Mouse (Mus musculus): ENCODE measurements around the gene Yipf1. TPM values are rescaled to one million over a fixed set of nuclear protein-coding genes. Genes with fewer than 3 reads are reported as not detected.

The Yipf1 gene
- polyA plus RNA-seq, 1 experiment from 2014 or later: 52.2 TPM

DNA sequence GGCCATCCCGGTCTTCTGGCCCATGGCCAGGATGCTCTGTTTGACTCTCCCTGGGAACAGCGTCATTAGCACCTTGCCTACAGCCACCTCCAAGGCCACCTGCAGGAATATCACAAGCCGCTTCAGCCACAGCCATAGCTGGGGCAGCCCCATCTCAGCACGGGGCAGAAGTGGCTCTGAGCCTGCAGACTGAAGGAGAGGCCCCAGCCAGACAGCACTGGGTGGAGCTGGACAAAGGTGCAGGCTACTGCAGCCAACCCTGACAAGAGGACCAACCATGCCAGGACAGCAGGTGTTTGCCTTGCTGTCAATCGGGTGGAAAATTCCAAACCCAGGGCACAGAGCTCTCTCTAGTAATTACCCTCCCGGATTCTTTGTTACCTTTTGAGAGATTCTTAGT is 7.2 kb upstream of the Yipf1 start, which contains the start of gene Dio1:
Gene Dio1 (minus strand): TSS at position 204 of the 400 bp plus-strand sequence.
- ATAC-seq: no peak
- Histone ChIP-seq H3K36me3 (ENCODE audit: control insufficient read depth, insufficient read depth, low read length) (no peaks in the 10 kb centered on the region), H3K4me1 (ENCODE audit: control insufficient read depth, insufficient read depth, low read length) (no peaks in the 10 kb centered on the region), H3K27me3 (ENCODE audit: control insufficient read depth, insufficient read depth, low read depth, low read length) (no peaks in the 10 kb centered on the region), H3K9ac (ENCODE audit: low read depth, low read length) (no peak within 1 kb of the TSS), H3K4me3 (ENCODE audit: low read depth, low read length) (no peak within 1 kb of the TSS), H3K9me3 (replicated peaks; ENCODE audit: control insufficient read depth, low read length, poor library complexity, severe bottlenecking) (no peaks in the 10 kb centered on the region), H3K27ac (ENCODE audit: low read length) (no peak within 1 kb of the TSS), H3K4me2 (ENCODE audit: low read length) (no peak within 1 kb of the TSS)
- WGBS: 66% methylated on average over 6 of the region's 6 CpGs

DNA sequence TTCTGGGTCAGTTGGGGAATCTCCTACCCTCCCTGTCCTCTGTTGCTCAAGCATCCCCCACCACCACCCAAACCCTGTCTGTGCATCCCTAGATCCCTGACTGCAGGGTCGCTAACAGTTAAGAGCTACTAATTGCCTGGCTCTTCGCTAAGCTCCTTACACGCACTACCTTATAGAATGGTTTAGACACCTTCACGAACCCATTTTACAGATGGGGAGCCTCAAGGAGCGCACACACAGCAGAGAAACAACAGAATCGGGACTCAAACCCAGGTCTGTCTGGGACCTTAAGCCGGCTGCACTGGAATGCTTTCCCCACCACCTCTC is 279 bp downstream of the Yipf1 start:
- Histone ChIP-seq H3K27ac (ENCODE audit: low read length) (peak overlapping the region; percentile 40; the same call in 1 of the 2 replicates), H3K36me3 (ENCODE audit: control insufficient read depth, insufficient read depth, low read length) (peaks cover 4% of the 10 kb centered on the region; the same call in 1 of the 2 replicates), H3K9ac (ENCODE audit: low read depth, low read length) (peak overlapping the region; percentile 79), H3K4me1 (ENCODE audit: control insufficient read depth, insufficient read depth, low read length) (peaks cover 10% of the 10 kb centered on the region), H3K9me3 (replicated peaks; ENCODE audit: control insufficient read depth, low read length, poor library complexity, severe bottlenecking) (no peaks in the 10 kb centered on the region), H3K27me3 (ENCODE audit: control insufficient read depth, insufficient read depth, low read depth, low read length) (no peaks in the 10 kb centered on the region), H3K4me2 (ENCODE audit: low read length) (peak overlapping the region; percentile 80), H3K4me3 (ENCODE audit: low read depth, low read length) (peak overlapping the region; percentile 64)
- no peak for ATAC-seq
- 11% methylated on average over 7 of the region's 7 CpGs for WGBS

DNA sequence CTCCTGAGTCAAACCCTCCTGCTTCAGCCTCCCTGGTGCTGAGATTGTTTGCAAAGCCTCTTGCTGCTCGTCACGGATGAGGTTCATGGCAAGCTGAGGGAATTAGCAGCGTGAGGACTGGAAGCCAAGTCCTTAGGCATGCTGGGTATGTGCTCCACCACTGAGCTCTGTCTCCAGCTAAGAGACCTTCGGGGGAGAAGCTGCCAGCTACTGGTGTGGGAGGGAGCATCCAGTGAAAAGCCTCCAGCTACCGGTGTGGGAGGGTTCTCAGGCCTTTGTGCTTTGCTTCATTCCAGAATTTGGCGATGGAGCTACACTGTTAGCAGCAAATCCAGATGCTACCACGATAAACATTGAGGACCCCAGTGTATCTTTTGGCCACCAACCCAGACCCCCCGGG is 4.5 kb downstream of the Yipf1 start:
- H3K9ac ChIP-seq (ENCODE audit: low read depth, low read length): no peak overlapping the region
- H3K4me2 ChIP-seq (ENCODE audit: low read length): no peak overlapping the region
- H3K4me1 ChIP-seq (ENCODE audit: control insufficient read depth, insufficient read depth, low read length): peaks cover 8% of the 10 kb centered on the region
- peaks cover 15% of the 10 kb centered on the region; the same call in 1 of the 2 replicates for H3K36me3 ChIP-seq (ENCODE audit: control insufficient read depth, insufficient read depth, low read length)
- H3K27me3 ChIP-seq (ENCODE audit: control insufficient read depth, insufficient read depth, low read depth, low read length): no peaks in the 10 kb centered on the region
- no peak overlapping the region for H3K27ac ChIP-seq (ENCODE audit: low read length)
- no peak overlapping the region for H3K4me3 ChIP-seq (ENCODE audit: low read depth, low read length)
- 78% methylated on average over 8 of the region's 8 CpGs for WGBS
- no peaks in the 10 kb centered on the region for H3K9me3 ChIP-seq (replicated peaks; ENCODE audit: control insufficient read depth, low read length, poor library complexity, severe bottlenecking)
- no peak for ATAC-seq

DNA sequence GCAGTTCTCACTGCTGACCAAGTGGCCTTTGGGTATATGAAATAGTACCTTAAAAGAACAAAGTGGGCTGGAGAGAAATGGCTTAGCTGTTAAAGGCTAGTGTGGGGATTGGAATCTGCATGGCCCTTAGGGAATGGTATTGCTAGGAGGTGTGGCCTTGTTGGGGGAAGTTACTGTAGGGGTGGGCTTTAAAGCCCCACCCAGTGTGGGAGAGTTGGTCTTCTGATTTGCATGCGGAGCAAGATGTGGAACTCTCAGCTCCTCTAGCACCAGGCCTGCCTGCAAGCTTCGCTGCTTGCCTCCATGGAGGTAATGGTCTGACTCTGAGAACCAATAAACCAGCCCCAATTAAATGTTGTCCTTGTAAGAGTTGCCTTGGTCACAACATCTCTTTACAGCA is 6.9 kb downstream of the Yipf1 start:
- peaks cover 19% of the 10 kb centered on the region for H3K36me3 ChIP-seq (ENCODE audit: control insufficient read depth, insufficient read depth, low read length)
- H3K4me3 ChIP-seq (ENCODE audit: low read depth, low read length): no peak overlapping the region
- no peaks in the 10 kb centered on the region for H3K27me3 ChIP-seq (ENCODE audit: control insufficient read depth, insufficient read depth, low read depth, low read length)
- no peak overlapping the region for H3K27ac ChIP-seq (ENCODE audit: low read length)
- H3K9me3 ChIP-seq (replicated peaks; ENCODE audit: control insufficient read depth, low read length, poor library complexity, severe bottlenecking): no peaks in the 10 kb centered on the region
- H3K4me2 ChIP-seq (ENCODE audit: low read length): no peak overlapping the region
- H3K4me1 ChIP-seq (ENCODE audit: control insufficient read depth, insufficient read depth, low read length): no peaks in the 10 kb centered on the region
- 79% methylated on average over 2 of the region's 2 CpGs for WGBS
- no peak overlapping the region for H3K9ac ChIP-seq (ENCODE audit: low read depth, low read length)
- no peak for ATAC-seq

DNA sequence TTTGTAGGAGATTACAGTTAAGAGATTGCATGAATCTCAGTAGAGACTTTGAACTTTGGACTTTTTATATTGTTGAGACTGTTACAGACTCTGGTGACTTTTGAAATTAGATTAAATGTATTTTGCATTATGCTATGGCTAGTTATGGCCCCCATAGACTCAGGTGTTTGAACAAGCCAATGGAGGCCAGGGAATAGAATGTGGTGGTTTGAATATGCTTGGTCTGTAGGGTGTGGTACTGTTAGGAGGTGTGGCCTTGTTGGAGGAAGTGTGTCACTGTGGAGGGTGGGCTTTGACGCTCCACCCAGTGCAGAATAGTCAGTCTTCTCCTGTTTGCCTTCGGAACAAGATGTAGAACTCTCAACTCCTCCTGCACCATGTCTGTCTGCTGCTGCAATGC is 8.9 kb downstream of the Yipf1 start:
- H3K27me3 ChIP-seq (ENCODE audit: control insufficient read depth, insufficient read depth, low read depth, low read length): no peaks in the 10 kb centered on the region
- no peaks in the 10 kb centered on the region for H3K9me3 ChIP-seq (replicated peaks; ENCODE audit: control insufficient read depth, low read length, poor library complexity, severe bottlenecking)
- no peak for ATAC-seq
- WGBS: 96% methylated on average over 2 of the region's 2 CpGs
- no peak overlapping the region for H3K9ac ChIP-seq (ENCODE audit: low read depth, low read length)
- no peak overlapping the region for H3K4me2 ChIP-seq (ENCODE audit: low read length)
- no peak overlapping the region for H3K4me3 ChIP-seq (ENCODE audit: low read depth, low read length)
- no peaks in the 10 kb centered on the region for H3K4me1 ChIP-seq (ENCODE audit: control insufficient read depth, insufficient read depth, low read length)
- peaks cover 19% of the 10 kb centered on the region for H3K36me3 ChIP-seq (ENCODE audit: control insufficient read depth, insufficient read depth, low read length)
- no peak overlapping the region for H3K27ac ChIP-seq (ENCODE audit: low read length)

DNA sequence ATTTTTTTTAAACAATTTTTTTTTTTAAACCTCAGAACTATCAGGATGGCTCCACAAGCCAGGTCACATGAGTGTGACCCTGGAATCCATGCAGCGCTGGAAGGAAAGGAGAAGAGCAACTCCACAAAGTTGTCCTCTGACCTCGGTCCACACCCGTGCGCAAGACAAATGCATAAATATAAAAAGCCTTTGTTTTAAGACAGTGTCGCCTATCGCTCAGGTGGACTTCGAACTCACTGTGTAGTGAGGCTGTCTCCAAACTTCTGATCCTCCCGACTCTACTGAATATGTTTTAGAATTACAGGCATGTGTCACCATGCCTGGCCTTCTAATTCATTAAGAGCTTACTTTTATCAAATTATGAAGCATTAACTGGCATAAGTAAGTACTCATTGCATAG is 14.4 kb downstream of the Yipf1 start:
- 98% methylated on average over 8 of the region's 8 CpGs for WGBS
- no peak for ATAC-seq

DNA sequence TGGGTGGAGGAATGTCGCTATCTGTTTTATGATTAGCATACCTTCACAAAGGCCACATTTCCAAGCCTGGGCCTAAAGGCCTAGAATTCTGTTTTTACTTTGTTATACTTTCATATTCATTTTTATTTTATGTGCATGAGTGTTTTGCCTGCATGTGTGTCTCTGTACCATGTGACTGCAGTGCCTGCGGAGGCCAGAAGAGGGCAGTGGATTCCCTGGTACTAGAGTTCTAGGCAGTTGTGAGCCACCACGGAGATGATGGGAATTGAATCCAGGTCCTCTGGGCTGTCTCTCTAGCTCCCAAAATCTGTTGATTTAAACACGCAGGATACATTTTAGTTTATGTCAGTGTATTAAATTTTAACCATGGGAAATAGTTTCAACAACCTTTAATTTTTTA is 19.4 kb downstream of the Yipf1 start:
- Histone ChIP-seq H3K27me3 (ENCODE audit: control insufficient read depth, insufficient read depth, low read depth, low read length) (no peaks in the 10 kb centered on the region), H3K4me2 (ENCODE audit: low read length) (no peak overlapping the region), H3K9ac (ENCODE audit: low read depth, low read length) (no peak overlapping the region), H3K4me3 (ENCODE audit: low read depth, low read length) (no peak overlapping the region), H3K9me3 (replicated peaks; ENCODE audit: control insufficient read depth, low read length, poor library complexity, severe bottlenecking) (no peaks in the 10 kb centered on the region), H3K36me3 (ENCODE audit: control insufficient read depth, insufficient read depth, low read length) (no peaks in the 10 kb centered on the region), H3K27ac (ENCODE audit: low read length) (no peak overlapping the region), H3K4me1 (ENCODE audit: control insufficient read depth, insufficient read depth, low read length) (no peaks in the 10 kb centered on the region)
- ATAC-seq: no peak
- WGBS: 92% methylated on average over 4 of the region's 4 CpGs

More for the DNA sequence above, 14.4 kb downstream of the Yipf1 start:
- Histone ChIP-seq H3K27me3 (ENCODE audit: control insufficient read depth, insufficient read depth, low read depth, low read length) (no peaks in the 10 kb centered on the region), H3K9ac (ENCODE audit: low read depth, low read length) (no peak overlapping the region), H3K4me3 (ENCODE audit: low read depth, low read length) (no peak overlapping the region), H3K36me3 (ENCODE audit: control insufficient read depth, insufficient read depth, low read length) (peaks cover 4% of the 10 kb centered on the region), H3K9me3 (replicated peaks; ENCODE audit: control insufficient read depth, low read length, poor library complexity, severe bottlenecking) (no peaks in the 10 kb centered on the region), H3K4me2 (ENCODE audit: low read length) (no peak overlapping the region), H3K27ac (ENCODE audit: low read length) (no peak overlapping the region), H3K4me1 (ENCODE audit: control insufficient read depth, insufficient read depth, low read length) (no peaks in the 10 kb centered on the region)

DNA sequence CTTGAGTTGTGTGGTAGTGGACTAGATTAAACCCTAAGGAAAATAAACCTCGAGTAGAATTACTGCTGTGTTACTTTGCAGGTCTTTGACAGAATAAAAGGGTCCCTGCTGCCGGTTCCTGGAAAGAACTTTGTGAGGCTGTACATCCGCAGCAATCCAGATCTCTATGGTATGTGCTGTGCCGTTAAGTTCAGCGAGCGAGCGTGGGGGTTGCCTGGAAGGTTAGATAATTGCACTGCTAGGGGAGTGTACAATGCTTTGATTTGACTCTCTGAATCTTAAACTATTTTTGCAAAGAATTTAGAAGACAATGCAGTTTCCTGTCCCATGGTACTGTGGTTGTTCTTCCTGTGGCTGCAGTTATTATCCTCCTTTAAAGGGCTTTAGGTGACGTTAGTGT is 22.2 kb downstream of the Yipf1 start:
- H3K4me2 ChIP-seq (ENCODE audit: low read length): no peak overlapping the region
- H3K27me3 ChIP-seq (ENCODE audit: control insufficient read depth, insufficient read depth, low read depth, low read length): no peaks in the 10 kb centered on the region
- H3K9me3 ChIP-seq (replicated peaks; ENCODE audit: control insufficient read depth, low read length, poor library complexity, severe bottlenecking): no peaks in the 10 kb centered on the region
- H3K27ac ChIP-seq (ENCODE audit: low read length): no peak overlapping the region
- H3K36me3 ChIP-seq (ENCODE audit: control insufficient read depth, insufficient read depth, low read length): no peaks in the 10 kb centered on the region
- 79% methylated on average over 8 of the region's 8 CpGs for WGBS
- ATAC-seq: no peak
- no peaks in the 10 kb centered on the region for H3K4me1 ChIP-seq (ENCODE audit: control insufficient read depth, insufficient read depth, low read length)
- H3K9ac ChIP-seq (ENCODE audit: low read depth, low read length): no peak overlapping the region
- no peak overlapping the region for H3K4me3 ChIP-seq (ENCODE audit: low read depth, low read length)

DNA sequence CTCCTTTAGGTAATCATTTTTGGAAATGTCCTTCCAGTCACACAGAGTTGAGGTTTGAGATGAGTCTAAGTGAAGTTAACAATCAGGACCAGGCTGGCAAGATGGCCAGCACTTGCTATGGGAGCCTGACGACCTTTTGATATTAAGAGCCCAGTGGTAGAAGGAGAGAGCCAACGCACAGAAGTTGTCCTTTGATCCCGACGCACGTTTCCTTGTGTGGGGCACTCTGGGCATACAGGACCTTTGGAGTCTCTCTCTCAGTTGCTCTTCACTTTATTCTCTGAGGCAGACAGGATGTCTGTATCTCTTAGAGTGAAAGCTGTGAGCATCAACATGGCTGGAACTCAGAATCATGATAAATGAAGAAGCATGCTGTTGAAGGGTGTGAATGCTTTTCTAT is 23.3 kb downstream of the Yipf1 start:
- no peak overlapping the region for H3K9ac ChIP-seq (ENCODE audit: low read depth, low read length)
- no peak for ATAC-seq
- no peaks in the 10 kb centered on the region for H3K36me3 ChIP-seq (ENCODE audit: control insufficient read depth, insufficient read depth, low read length)
- no peak overlapping the region for H3K4me3 ChIP-seq (ENCODE audit: low read depth, low read length)
- H3K4me2 ChIP-seq (ENCODE audit: low read length): no peak overlapping the region
- H3K27me3 ChIP-seq (ENCODE audit: control insufficient read depth, insufficient read depth, low read depth, low read length): no peaks in the 10 kb centered on the region
- WGBS: 90% methylated on average over 5 of the region's 5 CpGs
- H3K9me3 ChIP-seq (replicated peaks; ENCODE audit: control insufficient read depth, low read length, poor library complexity, severe bottlenecking): no peaks in the 10 kb centered on the region
- no peaks in the 10 kb centered on the region for H3K4me1 ChIP-seq (ENCODE audit: control insufficient read depth, insufficient read depth, low read length)
- no peak overlapping the region for H3K27ac ChIP-seq (ENCODE audit: low read length)

DNA sequence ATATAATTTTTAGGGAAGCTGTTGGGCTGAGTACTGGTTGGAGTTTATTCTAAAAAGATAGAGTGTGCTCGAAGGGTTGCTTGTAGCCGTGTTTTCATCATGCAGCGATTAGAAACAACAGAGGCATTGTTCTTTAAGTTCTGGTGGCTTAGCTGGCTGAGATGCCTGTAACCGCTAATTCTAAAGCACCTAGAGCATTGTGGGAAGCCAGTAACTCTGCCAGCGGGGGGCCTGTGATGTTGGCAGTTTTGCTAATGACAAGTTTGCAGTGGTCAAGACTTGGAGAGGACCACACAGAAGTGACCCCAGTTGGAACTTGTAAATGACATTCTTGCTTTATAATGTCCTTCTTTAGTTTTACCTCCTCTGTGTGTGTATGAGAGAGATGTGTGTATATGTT is 27.2 kb downstream of the Yipf1 start:
- H3K9ac ChIP-seq (ENCODE audit: low read depth, low read length): no peak overlapping the region
- no peaks in the 10 kb centered on the region for H3K36me3 ChIP-seq (ENCODE audit: control insufficient read depth, insufficient read depth, low read length)
- no peak overlapping the region for H3K4me2 ChIP-seq (ENCODE audit: low read length)
- H3K4me3 ChIP-seq (ENCODE audit: low read depth, low read length): no peak overlapping the region
- no peaks in the 10 kb centered on the region for H3K4me1 ChIP-seq (ENCODE audit: control insufficient read depth, insufficient read depth, low read length)
- H3K27ac ChIP-seq (ENCODE audit: low read length): no peak overlapping the region
- H3K9me3 ChIP-seq (replicated peaks; ENCODE audit: control insufficient read depth, low read length, poor library complexity, severe bottlenecking): no peaks in the 10 kb centered on the region
- 44% methylated on average over 5 of the region's 5 CpGs for WGBS
- no peak for ATAC-seq
- H3K27me3 ChIP-seq (ENCODE audit: control insufficient read depth, insufficient read depth, low read depth, low read length): no peaks in the 10 kb centered on the region
